Mouse (Mus musculus) adrenal gland, postnatal 36 days (tissue): ENCODE results near the gene Mobp. TPM values are rescaled to one million over a fixed set of nuclear protein-coding genes. Genes with fewer than 3 reads are reported as not detected.
A peak's percentile ranks its signal among the peaks of the same experiment; 100 is the strongest.
"Not testable (repeated sequence)": the region's sequence is repeated elsewhere in the genome, so short reads cannot be mapped to it uniquely, and the experiment has no call there.

Source experiments
- DNase-seq, 2 experiments: peaks; one replicate each; pipeline ENCODE4 v3.0.0; 2021; ENCODE audit warnings: mixed read lengths in 1 of 2
- long read RNA-seq, 2 experiments: library from polyadenylated mRNA; stranded (forward); transcript quantifications; one replicate each; pipeline ENCODE4 v2.0.0; 2021; ENCODE audit warnings: borderline sequencing depth in 2 of 2
- total RNA-seq, 2 experiments: library from RNA; stranded (reverse); gene quantifications; 2 replicates each; pipeline ENCODE4 v1.2.3; 2021

Mobp gene
- total RNA-seq: under 1 TPM in 1 of 2 experiments, not detected in 1; 0.10 TPM
- long read RNA-seq, experiment 1: 0 reads
- long read RNA-seq, experiment 2: 0 reads

- DNase-seq: no peak
Observed at GRCm38 (mm10) chr9:120149222-120149828, at the start of gene Mobp. TSS of gene Mobp (plus strand) at chr9:120149707.

- DNase-seq: no peak
Observed at GRCm38 (mm10) chr9:120101165-120101564, 48.3 kb upstream of the Mobp start.

- not testable (repeated sequence) for DNase-seq
Observed at GRCm38 (mm10) chr9:120108953-120109352, 40.6 kb upstream of the Mobp start.

- peak; percentile 96 to 99 for DNase-seq
Observed at GRCm38 (mm10) chr9:120110211-120111018, 39.1 kb upstream of the Mobp start, which contains the start of gene Slc25a38. TSS of gene Slc25a38 (plus strand) at chr9:120110374.

GRCm38 (mm10) chr9:120111156-120111945, 38.2 kb upstream of the Mobp start:
- no peak for DNase-seq

- DNase-seq: no peak
Observed at GRCm38 (mm10) chr9:120112472-120112871, 37.0 kb upstream of the Mobp start.

GRCm38 (mm10) chr9:120113456-120113855, 36.1 kb upstream of the Mobp start:
- no peak for DNase-seq

- no peak for DNase-seq
Observed at GRCm38 (mm10) chr9:120114051-120114788, 35.3 kb upstream of the Mobp start.

GRCm38 (mm10) chr9:120114789-120115151, 34.7 kb upstream of the Mobp start:
- no peak for DNase-seq

- peak; percentile 20 to 47 for DNase-seq
Observed at GRCm38 (mm10) chr9:120115580-120115979, 33.9 kb upstream of the Mobp start.

GRCm38 (mm10) chr9:120116184-120116624, 33.3 kb upstream of the Mobp start:
- no peak for DNase-seq

- DNase-seq: no peak
Observed at GRCm38 (mm10) chr9:120118212-120118611, 31.3 kb upstream of the Mobp start.

- DNase-seq: no peak
Observed at GRCm38 (mm10) chr9:120120503-120120902, 29.0 kb upstream of the Mobp start.

GRCm38 (mm10) chr9:120126868-120127267, 22.6 kb upstream of the Mobp start:
- DNase-seq: no peak

GRCm38 (mm10) chr9:120127538-120128251, 21.8 kb upstream of the Mobp start, which contains the start of gene Rpsa:
TSS of gene Rpsa (plus strand) at chr9:120127689.
- peak; percentile 97 for DNase-seq

GRCm38 (mm10) chr9:120129276-120129675, 20.2 kb upstream of the Mobp start:
- DNase-seq: no peak

- DNase-seq: no peak
Observed at GRCm38 (mm10) chr9:120131784-120132288, 17.7 kb upstream of the Mobp start.

GRCm38 (mm10) chr9:120132980-120133754, 16.3 kb upstream of the Mobp start:
- no peak for DNase-seq

GRCm38 (mm10) chr9:120133755-120134475, 15.6 kb upstream of the Mobp start:
- DNase-seq: no peak
